Mouse (Mus musculus): ENCODE data around the gene Tsc22d3. TPM values are rescaled to one million over a fixed set of nuclear protein-coding genes. Genes with fewer than 3 reads are reported as not detected.

Tsc22d3 gene
- 139 and 202 TPM in 2 replicates for polyA plus RNA-seq (2016; fragmentation: Nextera tagmentation; extraction: Ambion mirVana)

DNA sequence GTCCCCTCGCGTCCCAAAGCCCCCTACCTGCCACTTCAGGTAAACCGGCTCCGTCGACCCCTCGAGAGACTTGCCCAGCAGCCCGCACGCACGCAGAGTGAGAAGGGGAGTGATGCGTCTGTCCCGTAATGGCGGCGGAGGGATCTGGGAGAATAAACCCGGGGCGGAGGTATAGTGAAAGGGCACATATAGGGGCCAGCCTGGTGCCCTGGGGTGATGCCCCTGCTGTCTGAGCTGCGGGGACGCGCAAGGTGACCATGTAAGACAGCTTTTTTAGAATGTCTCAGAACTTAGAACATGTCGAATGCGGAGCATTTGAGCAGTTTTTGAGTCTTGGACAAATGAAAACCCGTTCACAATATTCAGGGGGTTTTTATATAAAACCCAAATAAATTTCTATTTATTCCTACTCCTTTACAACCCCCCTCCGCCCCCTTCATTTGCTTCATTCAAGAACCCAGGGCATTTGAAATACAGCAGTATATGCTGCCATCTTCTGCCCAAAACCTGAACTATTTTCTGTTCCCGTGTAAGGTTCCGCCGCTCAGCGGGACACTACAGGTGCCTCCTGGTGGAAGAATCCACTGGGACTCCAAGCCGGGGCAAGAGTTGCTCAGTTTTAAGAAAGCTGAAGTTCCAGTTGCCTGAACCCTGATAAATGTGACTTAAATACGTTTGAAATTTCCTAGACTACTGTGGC lies at the start of gene Tsc22d3:
Tsc22d3 (minus strand) TSS at position 250 of the 700 bp plus-strand sequence.
- 24% methylated on average over 28 of the region's 28 CpGs for WGBS

DNA sequence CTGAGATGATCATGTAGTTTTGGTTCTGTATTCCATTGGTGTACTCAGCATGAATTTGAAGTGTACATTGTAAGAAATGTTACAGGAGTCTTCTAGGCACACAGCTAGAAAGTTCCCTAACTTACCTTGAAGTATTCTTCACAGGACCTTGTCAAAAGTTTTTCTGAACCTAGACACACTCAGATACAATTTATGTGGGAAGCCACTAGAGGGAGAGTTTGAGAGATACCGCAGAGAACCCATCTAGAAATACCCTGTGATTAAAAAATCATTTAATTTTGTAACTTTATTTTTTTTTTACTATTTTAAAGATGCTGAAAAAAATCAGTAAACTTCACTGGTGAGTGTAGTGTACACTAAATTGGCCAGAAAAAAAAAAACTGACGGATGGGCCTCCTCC lies 39.1 kb upstream of the Tsc22d3 start:
- no peak for DNase-seq (ENCODE audit: low spot score)
- Histone ChIP-seq H3K4me3 (no peak overlapping the region), H3K27ac (no peak overlapping the region), H3K9me3 (no peaks in the 10 kb centered on the region), H3K4me1 (no peaks in the 10 kb centered on the region), H3K27me3 (ENCODE audit: insufficient read depth, poor library complexity, severe bottlenecking) (peaks cover 5% of the 10 kb centered on the region; the same call in 1 of the 2 replicates), H3K36me3 (no peaks in the 10 kb centered on the region)
- WGBS, result 57% methylated on average over 2 of the region's 2 CpGs

More for the DNA sequence above, at the start of gene Tsc22d3:
- Histone ChIP-seq H3K36me3 (no peaks in the 10 kb centered on the region), H3K4me3 (peak within 1 kb of the TSS; percentile 65), H3K4me1 (no peaks in the 10 kb centered on the region; the same call in 1 of the 2 replicates), H3K27me3 (ENCODE audit: insufficient read depth, poor library complexity, severe bottlenecking) (peaks cover 46% of the 10 kb centered on the region), H3K27ac (peak within 1 kb of the TSS; percentile 79), H3K9me3 (no peaks in the 10 kb centered on the region)
- DNase-seq (ENCODE audit: low spot score), result no peak

GRCm38 (mm10) chrX:140638028-140638427 lies 37.6 kb upstream of the Tsc22d3 start:
- Histone ChIP-seq H3K27me3 (ENCODE audit: insufficient read depth, poor library complexity, severe bottlenecking) (peaks cover 5% of the 10 kb centered on the region; the same call in 1 of the 2 replicates), H3K4me3 (no peak overlapping the region), H3K9me3 (no peaks in the 10 kb centered on the region), H3K36me3 (no peaks in the 10 kb centered on the region), H3K4me1 (no peaks in the 10 kb centered on the region), H3K27ac (no peak overlapping the region)
- 66% methylated on average over 5 of the region's 5 CpGs for WGBS
- DNase-seq (ENCODE audit: low spot score), result no peak

GRCm38 (mm10) chrX:140624875-140625594 lies 24.6 kb upstream of the Tsc22d3 start:
- H3K4me3 ChIP-seq, result no peak overlapping the region
- H3K27ac ChIP-seq, result no peak overlapping the region
- 52% methylated on average over 12 of the region's 12 CpGs for WGBS
- no peaks in the 10 kb centered on the region; the same call in 1 of the 2 replicates for H3K27me3 ChIP-seq (ENCODE audit: insufficient read depth, poor library complexity, severe bottlenecking)
- no peaks in the 10 kb centered on the region for H3K36me3 ChIP-seq
- no peak for DNase-seq (ENCODE audit: low spot score)
- H3K4me1 ChIP-seq, result peaks cover 4% of the 10 kb centered on the region; the same call in 1 of the 2 replicates
- H3K9me3 ChIP-seq, result no peaks in the 10 kb centered on the region

- no peaks in the 10 kb centered on the region for H3K36me3 ChIP-seq
- WGBS, result 43% methylated on average over 4 of the region's 4 CpGs
- no peak overlapping the region for H3K4me3 ChIP-seq
- H3K27ac ChIP-seq, result no peak overlapping the region
- no peak for DNase-seq (ENCODE audit: low spot score)
- no peaks in the 10 kb centered on the region for H3K9me3 ChIP-seq
- peaks cover 22% of the 10 kb centered on the region; the same call in 1 of the 2 replicates for H3K27me3 ChIP-seq (ENCODE audit: insufficient read depth, poor library complexity, severe bottlenecking)
- H3K4me1 ChIP-seq, result no peaks in the 10 kb centered on the region
Observed at GRCm38 (mm10) chrX:140609938-140610337, 9.5 kb upstream of the Tsc22d3 start.

- Histone ChIP-seq H3K27me3 (ENCODE audit: insufficient read depth, poor library complexity, severe bottlenecking) (peaks cover 42% of the 10 kb centered on the region), H3K9me3 (no peaks in the 10 kb centered on the region)
Observed at GRCm38 (mm10) chrX:140601884-140602283, 1.4 kb upstream of the Tsc22d3 start.

DNA sequence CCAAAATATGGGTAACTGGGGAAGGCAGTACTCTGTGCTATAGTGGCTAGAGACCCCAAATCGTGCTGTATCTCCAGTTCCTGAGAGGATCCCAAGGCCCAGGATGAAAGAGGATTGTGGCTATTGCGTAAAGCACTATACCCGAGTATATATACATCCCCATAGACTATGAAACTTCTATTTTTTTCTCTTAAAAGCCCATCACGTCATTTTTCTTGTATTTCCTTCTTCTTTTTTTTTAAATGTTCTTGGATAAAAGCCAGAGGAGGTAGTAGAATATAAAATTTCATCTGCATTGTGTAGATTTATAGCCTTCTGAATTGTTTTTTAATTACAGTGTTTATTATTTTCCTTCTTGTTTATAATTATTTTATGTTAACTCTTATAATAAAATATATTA lies 852 bp upstream of the Tsc22d3 start:
- 65% methylated on average over 4 of the region's 4 CpGs for WGBS

More at GRCm38 (mm10) chrX:140601884-140602283, 1.4 kb upstream of the Tsc22d3 start:
- H3K4me1 ChIP-seq, result no peaks in the 10 kb centered on the region; the same call in 1 of the 2 replicates
- no peaks in the 10 kb centered on the region for H3K36me3 ChIP-seq
- no peak overlapping the region for H3K27ac ChIP-seq
- no peak overlapping the region for H3K4me3 ChIP-seq
- 60% methylated on average over 3 of the region's 3 CpGs for WGBS
- no peak for DNase-seq (ENCODE audit: low spot score)

GRCm38 (mm10) chrX:140599561-140600409 lies 674 bp downstream of the Tsc22d3 start:
- peak overlapping the region; percentile 79 for H3K27ac ChIP-seq
- DNase-seq (ENCODE audit: low spot score), result no peak

More for the DNA sequence above, 852 bp upstream of the Tsc22d3 start:
- H3K27ac ChIP-seq, result no peak overlapping the region
- no peak overlapping the region for H3K4me3 ChIP-seq
- no peaks in the 10 kb centered on the region; the same call in 1 of the 2 replicates for H3K4me1 ChIP-seq
- H3K36me3 ChIP-seq, result no peaks in the 10 kb centered on the region
- DNase-seq (ENCODE audit: low spot score), result no peak
- no peaks in the 10 kb centered on the region for H3K9me3 ChIP-seq
- H3K27me3 ChIP-seq (ENCODE audit: insufficient read depth, poor library complexity, severe bottlenecking), result peaks cover 46% of the 10 kb centered on the region

GRCm38 (mm10) chrX:140598850-140599560 lies 1.5 kb downstream of the Tsc22d3 start:
- 17% methylated on average over 59 of the region's 109 CpGs for WGBS
- Histone ChIP-seq H3K9me3 (no peaks in the 10 kb centered on the region), H3K4me1 (no peaks in the 10 kb centered on the region; the same call in 1 of the 2 replicates), H3K27ac (peak overlapping the region; percentile 79), H3K27me3 (ENCODE audit: insufficient read depth, poor library complexity, severe bottlenecking) (peaks cover 46% of the 10 kb centered on the region), H3K4me3 (peak overlapping the region; percentile 65), H3K36me3 (peaks cover 2% of the 10 kb centered on the region; the same call in 1 of the 2 replicates)
- DNase-seq (ENCODE audit: low spot score), result peak; percentile 76

More at GRCm38 (mm10) chrX:140599561-140600409, 674 bp downstream of the Tsc22d3 start:
- H3K9me3 ChIP-seq, result no peaks in the 10 kb centered on the region
- H3K27me3 ChIP-seq (ENCODE audit: insufficient read depth, poor library complexity, severe bottlenecking), result peaks cover 46% of the 10 kb centered on the region
- peak overlapping the region; percentile 65 for H3K4me3 ChIP-seq
- H3K4me1 ChIP-seq, result no peaks in the 10 kb centered on the region; the same call in 1 of the 2 replicates
- WGBS, result 22% methylated on average over 69 of the region's 78 CpGs
- H3K36me3 ChIP-seq, result peaks cover 1% of the 10 kb centered on the region; the same call in 1 of the 2 replicates

- DNase-seq (ENCODE audit: low spot score), result no peak
- no peaks in the 10 kb centered on the region; the same call in 1 of the 2 replicates for H3K4me1 ChIP-seq
- peaks cover 2% of the 10 kb centered on the region; the same call in 1 of the 2 replicates for H3K36me3 ChIP-seq
- peak overlapping the region; percentile 79 for H3K27ac ChIP-seq
- H3K4me3 ChIP-seq, result peak overlapping the region; percentile 65
- H3K27me3 ChIP-seq (ENCODE audit: insufficient read depth, poor library complexity, severe bottlenecking), result peaks cover 46% of the 10 kb centered on the region
- H3K9me3 ChIP-seq, result no peaks in the 10 kb centered on the region
- 15% methylated on average over 40 of the region's 48 CpGs for WGBS
Observed at GRCm38 (mm10) chrX:140598194-140598849, 2.1 kb downstream of the Tsc22d3 start.

DNA sequence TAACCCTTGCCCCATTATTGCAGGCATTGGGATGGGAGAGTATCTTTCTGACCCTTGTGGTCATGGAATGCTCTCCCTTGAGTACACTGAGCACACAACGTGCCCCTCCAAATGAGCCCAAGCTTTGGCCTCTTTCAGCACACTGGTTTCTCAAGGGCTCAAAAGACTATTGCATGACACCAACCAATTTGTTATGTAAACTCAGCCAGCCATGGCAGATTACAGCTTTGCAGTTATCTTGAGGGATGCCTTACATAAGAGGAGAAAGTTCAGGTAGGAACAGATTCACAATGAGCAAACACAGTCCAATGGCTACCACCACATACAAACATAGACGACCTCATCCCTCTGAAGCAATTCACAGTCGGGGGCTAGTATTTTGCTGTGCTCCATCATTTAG lies 9.3 kb downstream of the Tsc22d3 start:
- Histone ChIP-seq H3K27me3 (ENCODE audit: insufficient read depth, poor library complexity, severe bottlenecking) (peaks cover 37% of the 10 kb centered on the region; the same call in 1 of the 2 replicates), H3K9me3 (no peaks in the 10 kb centered on the region), H3K4me3 (no peak overlapping the region), H3K36me3 (peaks cover 2% of the 10 kb centered on the region; the same call in 1 of the 2 replicates), H3K27ac (no peak overlapping the region), H3K4me1 (no peaks in the 10 kb centered on the region)
- 89% methylated on average over 3 of the region's 3 CpGs for WGBS
- DNase-seq (ENCODE audit: low spot score), result no peak

All from heart, embryonic 10.5 days (tissue).